Mouse (Mus musculus): Measurements from ENCODE around the gene Tnfrsf13c.

Tnfrsf13c gene

DNA sequence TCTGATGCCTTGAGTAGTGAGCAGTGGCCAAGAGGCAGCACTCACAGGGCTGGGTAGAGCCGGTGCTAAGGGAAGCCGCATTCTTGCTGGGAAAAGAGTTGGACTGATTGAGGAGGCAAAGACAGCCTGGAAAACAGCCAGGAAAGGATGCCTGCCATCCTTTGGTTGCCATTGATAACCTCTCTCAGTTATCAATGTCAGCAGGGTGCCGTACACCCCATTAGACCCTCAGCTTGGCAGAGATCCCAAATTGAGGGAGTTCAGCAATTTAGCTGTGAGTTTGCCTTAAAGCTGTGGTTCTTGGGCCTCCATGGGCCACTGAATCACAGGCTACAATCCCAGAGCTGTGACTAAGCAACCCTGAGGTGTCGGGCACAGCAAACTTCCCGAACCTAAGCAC is 43.0 kb downstream of the Tnfrsf13c start:
- DNase-seq: no peak

DNA sequence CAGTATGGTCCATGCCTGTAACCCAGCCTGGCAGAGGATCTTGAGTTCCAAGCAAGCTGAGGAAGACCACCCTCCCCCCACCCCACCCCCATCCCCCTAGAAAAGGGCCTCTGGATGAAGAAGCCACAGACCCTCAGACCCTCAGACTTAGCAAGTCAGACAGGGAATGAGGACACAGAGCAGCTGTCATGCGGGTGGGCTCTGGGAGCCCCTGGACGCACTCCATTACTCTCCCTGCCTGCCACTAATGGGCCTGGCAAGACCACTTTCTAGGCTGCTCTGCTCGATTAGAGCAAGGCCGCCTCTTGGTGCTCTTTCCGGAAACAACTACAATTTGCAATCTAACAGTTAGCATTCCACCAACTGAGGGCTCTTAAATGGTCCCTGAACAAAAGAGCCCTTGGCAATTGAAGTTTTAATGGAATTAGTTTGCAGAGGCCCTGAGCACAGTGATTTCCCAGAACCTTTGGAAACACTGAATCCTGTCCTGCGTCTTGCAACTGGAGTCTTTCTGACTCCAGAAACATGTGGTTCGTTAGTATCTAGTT is 46.4 kb downstream of the Tnfrsf13c start:
- no peak for DNase-seq

DNA sequence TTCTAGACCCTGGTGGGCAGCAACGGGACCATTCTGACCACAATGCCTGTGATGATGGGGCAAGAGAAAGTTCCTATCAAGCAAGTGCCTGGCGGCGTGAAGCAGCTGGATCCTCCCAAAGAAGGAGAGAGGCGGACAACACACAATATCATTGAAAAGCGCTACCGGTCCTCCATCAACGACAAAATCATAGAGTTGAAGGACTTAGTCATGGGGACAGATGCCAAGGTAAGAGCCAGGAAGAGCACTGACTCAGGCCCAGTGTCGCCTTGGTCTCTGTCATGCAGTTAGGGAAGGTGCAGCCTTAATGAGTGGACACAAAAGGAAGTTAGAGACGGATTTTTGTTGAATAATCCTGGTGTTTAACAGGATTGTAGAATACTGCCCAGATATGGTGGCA is 49.1 kb downstream of the Tnfrsf13c start:
- DNase-seq: no peak

DNA sequence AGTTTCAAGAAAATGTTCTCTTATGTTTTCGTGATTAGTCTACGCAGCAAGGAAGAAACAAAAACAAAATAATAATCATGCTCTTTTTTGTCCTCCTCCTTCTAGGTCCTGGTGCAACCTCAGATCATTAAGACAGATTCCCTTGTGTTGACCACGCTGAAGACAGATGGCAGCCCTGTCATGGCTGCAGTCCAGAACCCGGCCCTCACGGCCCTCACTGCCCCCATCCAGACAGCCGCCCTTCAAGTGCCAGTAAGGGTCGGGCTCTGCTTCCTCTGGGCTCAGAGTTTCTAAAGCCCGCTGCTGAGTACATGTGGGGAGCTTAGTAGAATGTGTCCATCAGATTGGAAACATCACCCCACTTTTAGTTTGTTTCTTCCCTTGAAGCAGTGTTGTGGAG is 51.5 kb downstream of the Tnfrsf13c start:
- no peak for DNase-seq
